Mouse (Mus musculus) lung, postnatal 0 days (tissue): ENCODE data around the gene Sipa1l1.

Experiments
- CTCF ChIP-seq: IDR thresholded peaks from 2 replicates; pipeline ENCODE4 v1.5.1; 2016; ENCODE audit warnings: antibody characterized with exemption, mild to moderate bottlenecking
- EP300 ChIP-seq: IDR thresholded peaks from 2 replicates; pipeline ENCODE4 v1.6.1; 2016; ENCODE audit warnings: antibody characterized with exemption, mild to moderate bottlenecking, control low read depth

DNA sequence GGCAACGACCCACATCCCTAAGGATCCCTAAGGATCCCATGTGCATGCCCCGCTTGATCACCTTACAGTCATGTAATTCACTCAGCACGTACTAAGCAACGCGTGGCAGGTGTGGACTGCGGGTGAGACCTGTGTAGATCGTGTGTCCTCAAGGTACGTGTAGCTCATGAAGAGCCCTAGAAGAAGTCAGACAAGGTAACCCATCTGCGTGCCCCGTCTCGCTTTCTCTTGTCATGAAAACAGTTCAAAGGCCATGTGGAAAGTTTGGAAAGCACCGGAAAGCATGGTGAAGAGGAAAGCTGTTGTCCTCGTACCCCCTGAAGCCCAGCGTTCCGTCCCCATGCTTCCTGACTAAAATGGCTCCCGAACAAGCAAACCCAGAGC is 21.5 kb downstream of the Sipa1l1 start:
- TF ChIP-seq CTCF (no peak), EP300 (no peak)
